Comparison of ENCODE assay signal across 10 mouse cellular contexts in the genomic region with DNA sequence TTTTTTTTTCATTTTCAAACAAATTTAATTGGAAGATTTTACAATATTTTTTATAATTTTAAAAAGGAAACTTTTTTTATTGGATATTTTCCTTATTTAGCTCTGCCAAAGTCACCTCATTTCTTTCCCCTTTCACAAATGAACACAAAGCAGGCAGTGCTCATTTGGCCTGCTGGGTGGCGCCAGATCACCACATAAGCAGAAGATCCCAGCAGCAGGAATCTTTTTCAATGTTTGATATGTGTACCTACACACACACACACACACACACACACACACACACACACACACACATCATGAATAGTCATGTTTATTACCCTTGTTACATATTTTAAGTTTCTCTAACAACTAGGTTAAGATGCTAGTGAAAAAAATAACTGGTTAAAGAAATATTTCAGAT. TPM values are rescaled to one million over a fixed set of nuclear protein-coding genes. Genes with fewer than 3 reads are reported as not detected.
DNase-seq lines count a peak whose midpoint lies in the region; ATAC-seq and TF ChIP-seq lines count a peak whose summit lies in the region.
"Had no signal": no experiment of that assay in that cellular context is flagged by ENCODE, and none has a peak within 500 bp of the region (broad histone marks: within the 10 kb centered on the region; RNA-seq: fewer than 3 reads in every experiment).

No protein-coding gene starts in this region.

- TF ChIP-seq POLR2A in kidney, adult 2 months (IDR thresholded peaks at IDR 0.05; ENCODE audit: low read depth, low read length): no peak

- no peak overlapping the region for H3K27ac ChIP-seq in kidney, adult 2 months (ENCODE audit: insufficient read depth, low read depth, low read length)
- H3K27ac ChIP-seq in hindbrain, embryonic 15.5 days (replicated peaks): no peak overlapping the region
- H3K27ac ChIP-seq in limb, embryonic 11.5 days (replicated peaks; ENCODE audit: low read depth, low read length): no peak overlapping the region

- no peak overlapping the region for H3K9ac ChIP-seq in hindbrain, embryonic 15.5 days
- H3K9ac ChIP-seq in limb, embryonic 11.5 days (ENCODE audit: low read length): no peak overlapping the region

- 0% methylated on average over 1 of the region's 1 CpGs for WGBS in kidney, adult 2 months
- 0% methylated on average over 1 of the region's 1 CpGs for WGBS in hindbrain, embryonic 15.5 days
- WGBS in limb, embryonic 11.5 days: 4% methylated on average over 1 of the region's 1 CpGs

- peak; percentile 40 for DNase-seq in kidney, adult 2 months
- no peak for DNase-seq in kidney, adult 11 months
- DNase-seq in T-cell, adult 2 months (ENCODE audit: low spot score): peak; percentile 13
- DNase-seq in embryo, embryonic 11 days: peak; percentile 54
- peak; percentile 43 for DNase-seq in limb, embryonic 11.5 days (ENCODE audit: low spot score)
- DNase-seq in retina, postnatal 7 days (ENCODE audit: low read depth, low spot score): peak; percentile 5

- H3K36me3 ChIP-seq in kidney, adult 2 months (ENCODE audit: control insufficient read depth, insufficient read depth, low read length): no peaks in the 10 kb centered on the region
- H3K36me3 ChIP-seq in hindbrain, embryonic 15.5 days: no peaks in the 10 kb centered on the region
- H3K36me3 ChIP-seq in limb, embryonic 11.5 days (ENCODE audit: control insufficient read depth, insufficient read depth, low read length): no peaks in the 10 kb centered on the region

- H3K27me3 ChIP-seq in kidney, adult 2 months (replicated peaks; ENCODE audit: control insufficient read depth, insufficient read depth, low read length): no peaks in the 10 kb centered on the region
- H3K27me3 ChIP-seq in hindbrain, embryonic 15.5 days: no peaks in the 10 kb centered on the region
- no peaks in the 10 kb centered on the region for H3K27me3 ChIP-seq in limb, embryonic 11.5 days (ENCODE audit: control insufficient read depth, insufficient read depth, low read length)
- H3K27me3 ChIP-seq: megakaryocyte, embryonic 14.5 days had no signal

- no peak overlapping the region for H3K4me2 ChIP-seq in hindbrain, embryonic 15.5 days
- no peak overlapping the region for H3K4me2 ChIP-seq in limb, embryonic 11.5 days (ENCODE audit: low read depth, severe bottlenecking)

- peak; percentile 73 for TF ChIP-seq CTCF in kidney, adult 2 months (conservative IDR thresholded peaks at IDR 0.05; ENCODE audit: insufficient read depth, insufficient read length, low read depth, low read length)

- H3K9me3 ChIP-seq in hindbrain, embryonic 15.5 days: no peaks in the 10 kb centered on the region
- H3K9me3 ChIP-seq in limb, embryonic 11.5 days (ENCODE audit: control insufficient read depth, low read length): 0 out of 2 replicates have a peak, but pooled peaks cover 2% of the 10 kb centered on the region

- H3K4me3 ChIP-seq in kidney, adult 2 months (ENCODE audit: insufficient read depth, low read depth, low read length): no peak overlapping the region
- H3K4me3 ChIP-seq in hindbrain, embryonic 15.5 days: no peak overlapping the region
- no peak overlapping the region for H3K4me3 ChIP-seq in limb, embryonic 11.5 days (ENCODE audit: low read depth, low read length)
- H3K4me3 ChIP-seq: erythroblast, embryonic 14.5 days; megakaryocyte, embryonic 14.5 days had no signal

- ATAC-seq in hindbrain, embryonic 15.5 days (ENCODE audit: low FRiP score, low read depth): peak; percentile 45; the same call in 1 of the 2 replicates
- no peak for ATAC-seq in limb, embryonic 11.5 days (ENCODE audit: insufficient number of reproducible peaks, low FRiP score, low TSS enrichment, low read depth)
- no peak for ATAC-seq in erythroid progenitor cell, adult 5-6 weeks (replicated peaks; ENCODE audit: low FRiP score, poor library complexity, severe bottlenecking)

- H3K4me1 ChIP-seq in kidney, adult 2 months (ENCODE audit: control insufficient read depth, insufficient read depth, low read length): no peaks in the 10 kb centered on the region
- no peaks in the 10 kb centered on the region for H3K4me1 ChIP-seq in hindbrain, embryonic 15.5 days (replicated peaks)
- H3K4me1 ChIP-seq in limb, embryonic 11.5 days (ENCODE audit: control insufficient read depth, insufficient read depth, low read length): no peaks in the 10 kb centered on the region

RNA-seq across cellular contexts. Expression of a gene that starts 50.7 kb away (rescaled TPM):
- not detected in 2 replicates for polyA plus RNA-seq in kidney, adult 2 months (2012; rRNA removed)
- polyA plus RNA-seq in hindbrain, embryonic 15.5 days (2015; fragmentation: Nextera tagmentation; extraction: Ambion mirVana): not detected in 2 replicates
- not detected in 2 replicates for polyA plus RNA-seq in limb, embryonic 11.5 days (2014; fragmentation: Nextera tagmentation; extraction: Ambion mirVana)
- not detected in 2 replicates for total RNA-seq in erythroid progenitor cell, adult 5-6 weeks (2015; ENCODE audit: low replicate concordance)
- not detected in 2 replicates for total RNA-seq in erythroid progenitor cell, adult 5-6 weeks (2017; ENCODE audit: low replicate concordance)
- polyA plus RNA-seq: erythroblast, embryonic 14.5 days had no signal

RNA-seq across cellular contexts. Expression of a gene that starts 54.4 kb away (rescaled TPM):
- not detected in 2 replicates for polyA plus RNA-seq in kidney, adult 2 months (2012; rRNA removed)
- 0.74 and 0.93 TPM in 2 replicates for polyA plus RNA-seq in hindbrain, embryonic 15.5 days (2015; fragmentation: Nextera tagmentation; extraction: Ambion mirVana)
- not detected in 2 replicates for polyA plus RNA-seq in limb, embryonic 11.5 days (2014; fragmentation: Nextera tagmentation; extraction: Ambion mirVana)
- not detected in 2 replicates for total RNA-seq in erythroid progenitor cell, adult 5-6 weeks (2015; ENCODE audit: low replicate concordance)
- total RNA-seq in erythroid progenitor cell, adult 5-6 weeks (2017; ENCODE audit: low replicate concordance): not detected in 2 replicates
- polyA plus RNA-seq: erythroblast, embryonic 14.5 days had no signal
